Mouse (Mus musculus): ENCODE measurements at regions not wholly inside any gene's neighbourhood (a gene's known extent, or its start where the extent isn't known, plus 50 kb on each side); places are given as distances from the start of the nearest gene placed in this dataset.

DNA sequence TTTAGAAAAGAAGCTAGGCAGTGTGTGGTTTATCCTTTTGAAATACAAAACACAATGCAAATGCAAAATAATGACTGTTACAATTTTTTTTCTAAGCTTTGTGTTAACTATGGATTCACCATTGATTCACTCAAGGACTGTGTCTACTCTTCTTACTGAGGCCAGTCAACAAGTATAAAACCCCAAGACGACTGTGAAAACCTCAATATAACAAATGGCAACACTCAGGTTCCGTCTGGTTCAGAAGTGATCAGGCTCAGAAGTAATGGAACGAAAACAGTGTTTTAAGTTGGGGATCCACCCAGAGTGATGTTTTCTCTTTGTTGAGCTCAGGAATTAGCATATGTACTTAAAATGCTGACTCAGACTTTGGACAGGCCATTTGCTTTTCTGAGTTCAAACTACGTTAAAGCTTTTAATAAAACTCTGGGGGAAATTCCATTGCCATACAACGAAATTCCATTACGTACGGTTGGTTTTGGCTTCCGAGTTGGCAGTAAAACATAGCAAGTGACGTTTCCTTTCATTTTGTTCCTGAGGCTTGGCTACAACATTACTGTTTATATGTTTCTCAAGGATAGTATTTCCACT lies 356.6 kb upstream of the Atp2b1 start:
- no peaks in the 10 kb centered on the region for H3K4me1 ChIP-seq (ENCODE audit: control insufficient read depth in 2 of 2, insufficient read depth in 2 of 2, low read length in 2 of 2, poor library complexity in 1 of 2)
- peak; percentile 85 for TF ChIP-seq MAFK (IDR thresholded peaks at IDR 0.05; ENCODE audit: insufficient read depth, low read depth, low read length)
- no peak for TF ChIP-seq HCFC1 (IDR thresholded peaks at IDR 0.05; ENCODE audit: borderline replicate concordance, insufficient read depth, low read length)
- no peak for TF ChIP-seq ZNF384 (IDR thresholded peaks at IDR 0.05; ENCODE audit: low read depth, low read length)
- TF ChIP-seq CHD2 (IDR thresholded peaks at IDR 0.05; ENCODE audit: low read depth, low read length) = no peak
- no peak for TF ChIP-seq ZC3H11A (IDR thresholded peaks at IDR 0.05; ENCODE audit: borderline replicate concordance, low read depth, low read length)
- H3K27ac ChIP-seq (ENCODE audit: insufficient read depth, low read depth, low read length, poor library complexity, severe bottlenecking) = no peak overlapping the region
- H3K36me3 ChIP-seq (ENCODE audit: control insufficient read depth, insufficient read depth, low read length, poor library complexity, severe bottlenecking) = no peaks in the 10 kb centered on the region
- H3K4me3 ChIP-seq (ENCODE audit: insufficient read depth in 1 of 2, low read depth in 1 of 2, low read length in 2 of 2, poor library complexity in 1 of 2, severe bottlenecking in 1 of 2) = no peak overlapping the region
- DNase-seq (ENCODE audit: low read depth, low spot score) = no peak
- in situ Hi-C loops (cut with MboI; ENCODE audit: low sequenced_read_pairs in 2 of 2, unreplicated experiment in 2 of 2) = no loop called here
- no peaks in the 10 kb centered on the region for H3K9me3 ChIP-seq (ENCODE audit: control insufficient read depth, insufficient read depth, low read depth, low read length)
- H3K9ac ChIP-seq (ENCODE audit: insufficient read depth, low read depth, low read length, poor library complexity, severe bottlenecking) = no peak overlapping the region

DNA sequence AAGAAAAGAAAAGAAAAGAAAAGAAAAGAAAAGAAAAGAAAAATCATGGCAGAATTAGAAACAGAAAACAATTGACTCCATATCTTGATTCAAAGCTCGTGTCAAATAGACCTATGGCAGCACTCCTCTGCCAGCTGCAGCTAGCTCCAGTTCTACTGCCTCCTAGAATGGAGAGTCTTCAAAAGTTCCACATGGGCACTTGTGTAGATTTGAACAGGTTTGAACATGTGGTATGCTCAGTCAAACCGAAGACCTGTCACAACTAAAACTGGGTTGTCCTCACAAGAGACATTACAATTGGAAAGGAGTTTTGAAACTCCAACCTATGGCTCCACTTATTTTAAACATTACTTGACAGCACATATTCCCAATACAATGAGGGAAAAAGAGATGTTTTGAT lies 355.6 kb upstream of the Atp2b1 start:
- Histone ChIP-seq H3K9ac (ENCODE audit: insufficient read depth, low read depth, low read length, poor library complexity, severe bottlenecking) (no peak overlapping the region), H3K9me3 (ENCODE audit: control insufficient read depth, insufficient read depth, low read depth, low read length) (no peaks in the 10 kb centered on the region), H3K27ac (ENCODE audit: insufficient read depth, low read depth, low read length, poor library complexity, severe bottlenecking) (no peak overlapping the region), H3K4me3 (ENCODE audit: insufficient read depth in 1 of 2, low read depth in 1 of 2, low read length in 2 of 2, poor library complexity in 1 of 2, severe bottlenecking in 1 of 2) (no peak overlapping the region), H3K4me1 (ENCODE audit: control insufficient read depth in 2 of 2, insufficient read depth in 2 of 2, low read length in 2 of 2, poor library complexity in 1 of 2) (no peaks in the 10 kb centered on the region), H3K36me3 (ENCODE audit: control insufficient read depth, insufficient read depth, low read length, poor library complexity, severe bottlenecking) (no peaks in the 10 kb centered on the region)
- no peak for DNase-seq (ENCODE audit: low read depth, low spot score)
- TF ChIP-seq HCFC1 (IDR thresholded peaks at IDR 0.05; ENCODE audit: borderline replicate concordance, insufficient read depth, low read length) = no peak
- TF ChIP-seq MAFK (IDR thresholded peaks at IDR 0.05; ENCODE audit: insufficient read depth, low read depth, low read length) = no peak
- no peak for TF ChIP-seq CHD2 (IDR thresholded peaks at IDR 0.05; ENCODE audit: low read depth, low read length)
- TF ChIP-seq ZNF384 (IDR thresholded peaks at IDR 0.05; ENCODE audit: low read depth, low read length) = no peak
- TF ChIP-seq ZC3H11A (IDR thresholded peaks at IDR 0.05; ENCODE audit: borderline replicate concordance, low read depth, low read length) = no peak
- in situ Hi-C loops (cut with MboI; ENCODE audit: low sequenced_read_pairs in 2 of 2, unreplicated experiment in 2 of 2) = no loop called here

DNA sequence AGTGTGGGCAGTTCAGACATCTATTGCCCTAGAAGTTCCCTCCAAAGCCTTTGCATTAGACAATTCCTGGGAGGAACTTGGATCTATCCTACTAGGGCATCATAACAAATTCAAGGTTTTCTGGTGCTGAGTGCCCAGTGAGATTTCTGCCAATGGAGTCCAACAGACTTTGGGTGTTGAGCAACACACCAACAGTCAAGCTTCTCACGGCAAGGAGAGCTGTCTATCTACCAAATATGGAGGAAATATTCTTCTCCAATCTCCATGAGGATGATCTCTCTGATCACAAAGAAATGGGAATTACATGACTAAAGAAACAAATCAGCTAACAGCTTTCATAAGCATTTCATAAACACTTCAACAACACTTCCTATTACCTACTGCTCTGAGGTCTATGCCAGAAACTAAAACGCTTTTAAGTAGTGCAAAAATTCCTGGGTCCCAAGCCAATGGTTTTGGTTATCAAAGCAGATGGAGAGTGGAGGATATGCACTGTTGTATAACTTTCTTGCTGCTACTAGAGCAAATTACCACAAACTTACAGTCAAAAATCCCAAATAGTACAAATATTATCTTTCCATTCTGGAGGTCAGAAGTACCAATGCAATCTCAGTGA lies 351.8 kb upstream of the Atp2b1 start:
- Histone ChIP-seq H3K4me3 (ENCODE audit: insufficient read depth in 1 of 2, low read depth in 1 of 2, low read length in 2 of 2, poor library complexity in 1 of 2, severe bottlenecking in 1 of 2) (no peak overlapping the region), H3K9me3 (ENCODE audit: control insufficient read depth, insufficient read depth, low read depth, low read length) (no peaks in the 10 kb centered on the region), H3K9ac (ENCODE audit: insufficient read depth, low read depth, low read length, poor library complexity, severe bottlenecking) (no peak overlapping the region), H3K4me1 (ENCODE audit: control insufficient read depth in 2 of 2, insufficient read depth in 2 of 2, low read length in 2 of 2, poor library complexity in 1 of 2) (no peaks in the 10 kb centered on the region), H3K36me3 (ENCODE audit: control insufficient read depth, insufficient read depth, low read length, poor library complexity, severe bottlenecking) (no peaks in the 10 kb centered on the region), H3K27ac (ENCODE audit: insufficient read depth, low read depth, low read length, poor library complexity, severe bottlenecking) (no peak overlapping the region)
- no peak for TF ChIP-seq ZC3H11A (IDR thresholded peaks at IDR 0.05; ENCODE audit: borderline replicate concordance, low read depth, low read length)
- TF ChIP-seq CHD2 (IDR thresholded peaks at IDR 0.05; ENCODE audit: low read depth, low read length) = no peak
- TF ChIP-seq HCFC1 (IDR thresholded peaks at IDR 0.05; ENCODE audit: borderline replicate concordance, insufficient read depth, low read length) = no peak
- no peak for TF ChIP-seq ZNF384 (IDR thresholded peaks at IDR 0.05; ENCODE audit: low read depth, low read length)
- TF ChIP-seq MAFK (IDR thresholded peaks at IDR 0.05; ENCODE audit: insufficient read depth, low read depth, low read length) = no peak
- DNase-seq (ENCODE audit: low read depth, low spot score) = no peak
- in situ Hi-C loops (cut with MboI; ENCODE audit: low sequenced_read_pairs in 2 of 2, unreplicated experiment in 2 of 2) = no loop called here

DNA sequence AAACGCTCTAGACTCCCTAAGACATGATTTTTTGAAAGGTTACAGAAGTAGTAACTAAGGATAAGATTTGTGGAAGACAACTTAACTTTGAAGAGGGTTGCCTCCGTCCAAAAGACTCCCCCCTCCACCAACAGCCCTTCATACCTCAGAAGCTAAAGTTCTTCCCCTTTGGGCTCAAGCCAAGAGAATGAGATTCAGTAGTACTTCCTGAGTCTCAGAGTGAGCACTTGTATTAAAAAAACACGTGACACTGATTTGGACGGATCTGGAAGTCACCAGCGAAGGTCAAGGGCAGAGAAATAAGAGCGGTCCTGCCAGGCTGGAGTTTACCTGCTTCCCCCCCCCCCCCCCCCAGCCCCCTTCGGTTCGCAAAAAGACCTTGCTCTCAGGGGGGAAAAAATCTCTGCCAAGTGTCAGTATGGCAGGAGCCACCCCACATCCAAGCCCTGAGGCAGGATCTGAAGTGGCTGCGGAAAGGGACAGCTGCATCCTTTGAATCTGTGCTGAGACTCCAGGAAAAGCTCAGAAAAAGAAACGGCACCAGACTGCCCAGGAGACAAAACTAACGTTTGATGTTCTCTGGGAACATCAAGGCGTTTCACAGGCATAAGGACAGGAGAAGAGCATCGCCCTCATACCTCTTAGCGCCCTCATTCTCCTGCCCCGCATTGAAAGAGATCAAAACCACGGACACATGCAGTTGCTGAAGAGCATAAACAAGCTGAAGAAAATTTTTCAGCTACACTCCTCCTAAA lies 341.2 kb upstream of the Atp2b1 start:
- no peak for DNase-seq (ENCODE audit: low read depth, low spot score)
- in situ Hi-C loops (cut with MboI; ENCODE audit: low sequenced_read_pairs in 2 of 2, unreplicated experiment in 2 of 2) = no loop called here
- Histone ChIP-seq H3K9ac (ENCODE audit: insufficient read depth, low read depth, low read length, poor library complexity, severe bottlenecking) (no peak overlapping the region), H3K9me3 (ENCODE audit: control insufficient read depth, insufficient read depth, low read depth, low read length) (no peaks in the 10 kb centered on the region), H3K4me1 (ENCODE audit: control insufficient read depth in 2 of 2, insufficient read depth in 2 of 2, low read length in 2 of 2, poor library complexity in 1 of 2) (no peaks in the 10 kb centered on the region), H3K36me3 (ENCODE audit: control insufficient read depth, insufficient read depth, low read length, poor library complexity, severe bottlenecking) (no peaks in the 10 kb centered on the region), H3K4me3 (ENCODE audit: insufficient read depth in 1 of 2, low read depth in 1 of 2, low read length in 2 of 2, poor library complexity in 1 of 2, severe bottlenecking in 1 of 2) (no peak overlapping the region), H3K27ac (ENCODE audit: insufficient read depth, low read depth, low read length, poor library complexity, severe bottlenecking) (no peak overlapping the region)
- TF ChIP-seq HCFC1 (IDR thresholded peaks at IDR 0.05; ENCODE audit: borderline replicate concordance, insufficient read depth, low read length) (no peak), ZC3H11A (IDR thresholded peaks at IDR 0.05; ENCODE audit: borderline replicate concordance, low read depth, low read length) (no peak)
